Mouse (Mus musculus) heart, postnatal 0 days (tissue): ENCODE results near the gene Dguok.

Source experiments
- CTCF ChIP-seq: IDR thresholded peaks from 2 replicates; pipeline ENCODE4 v1.5.1; 2016; ENCODE audit warnings: antibody characterized with exemption, control low read depth, low read depth
- EP300 ChIP-seq: IDR thresholded peaks from 2 replicates; pipeline ENCODE4 v1.6.1; 2016; ENCODE audit warnings: antibody characterized with exemption, low read depth

- TF ChIP-seq CTCF (no peak), EP300 (no peak)
Observed at GRCm38 (mm10) chr6:83521784-83522183, 15.0 kb upstream of the Dguok start.
